Mouse (Mus musculus) heart, adult 2 months (tissue): ENCODE data around the gene Prex1. TPM values are rescaled to one million over a fixed set of nuclear protein-coding genes. Genes with fewer than 3 reads are reported as not detected.
A peak's percentile ranks its signal among the peaks of the same experiment; 100 is the strongest.

Source experiments
- DNase-seq, 2 experiments: peaks; one replicate each; pipeline ENCODE4 v3.0.0; 2021
- H3K27ac ChIP-seq: fragments of 200-600 bp; 2 replicates; pipeline ENCODE4 v1.8.1; 2022
- H3K27me3 ChIP-seq: fragments of 200-500 bp; 2 replicates; pipeline ENCODE4 v1.6.1; 2012; ENCODE audit warnings: mild to moderate bottlenecking, low read length, inconsistent platforms, mixed read lengths; ENCODE audit not compliant: control insufficient read depth, insufficient read depth
- H3K36me3 ChIP-seq: fragments of 200-500 bp; 2 replicates; pipeline ENCODE4 v1.6.1; 2012; ENCODE audit warnings: low read length, inconsistent platforms; ENCODE audit not compliant: control insufficient read depth, insufficient read depth
- H3K4me1 ChIP-seq: fragments of 200-500 bp; 2 replicates; pipeline ENCODE4 v1.6.1; 2011; ENCODE audit warnings: low read length; ENCODE audit not compliant: control insufficient read depth, insufficient read depth
- H3K4me3 ChIP-seq: fragments of 200-600 bp; 2 replicates; pipeline ENCODE4 v1.8.1; 2022
- H3K79me2 ChIP-seq: fragments of 200-500 bp; replicated peaks from 2 replicates; pipeline ENCODE4 v1.6.1; 2012; ENCODE audit warnings: mild to moderate bottlenecking, inconsistent platforms, low read length, moderate library complexity, mixed read lengths; ENCODE audit not compliant: control insufficient read depth, insufficient read depth
- H3K9ac ChIP-seq: fragments of 200-500 bp; 2 replicates; pipeline ENCODE4 v1.6.1; 2012; ENCODE audit warnings: low read depth, mild to moderate bottlenecking, control low read depth, inconsistent platforms, low read length, mixed read lengths
- CTCF ChIP-seq: fragments of 200-600 bp; IDR thresholded peaks from 2 replicates; pipeline ENCODE4 v1.8.1; 2022; ENCODE audit warnings: antibody characterized with exemption, mild to moderate bottlenecking, moderate library complexity
- EP300 ChIP-seq: fragments of 200-500 bp; IDR thresholded peaks from 2 replicates; pipeline ENCODE4 v1.6.1; 2011; ENCODE audit warnings: low read depth, low read length, control low read depth; ENCODE audit not compliant: insufficient read depth
- POLR2A ChIP-seq: fragments of 200-500 bp; IDR thresholded peaks from 2 replicates; pipeline ENCODE4 v1.6.1; 2011; ENCODE audit warnings: mild to moderate bottlenecking, low read depth, low read length, control low read depth; ENCODE audit not compliant: insufficient read depth
- WGBS: fragments of 180-500 bp; shearing (Covaris S2); methylation state at CpG from one replicate; pipeline ENCODE4 v1.1.7; 2018; 5-methylcytosine and 5-hydroxymethylcytosine counted together
- intact Hi-C: fragments of 180-260 bp; cut with DNase I; formaldehyde crosslinking; loops from one replicate; pipeline ENCODE4 v1.15.1; 2025
- polyA plus RNA-seq: library from polyadenylated mRNA; depleted of rRNA; stranded (reverse); fragments of >200 nt; gene quantifications from 2 replicates; pipeline ENCODE4 v1.2.3, GENCODE M21; 2012
- total RNA-seq, 2 experiments: library from RNA; stranded (reverse); gene quantifications; 2 replicates each; pipeline ENCODE4 v1.2.3; 2021

Gene Prex1
- total and polyA plus RNA-seq, 3 experiments = 5.2 to 9.8 (median 6.0) TPM

- Histone ChIP-seq H3K4me3 (no peak overlapping the region), H3K27ac (peak overlapping the region; percentile 46), H3K27me3 (no peaks in the 10 kb centered on the region), H3K9ac (no peak overlapping the region), H3K79me2 (no peaks in the 10 kb centered on the region), H3K36me3 (no peaks in the 10 kb centered on the region), H3K4me1 (peaks cover 3% of the 10 kb centered on the region)
- TF ChIP-seq POLR2A (no peak), CTCF (no peak), EP300 (no peak)
- intact Hi-C loops = no loop called here
- 49% methylated on average over 18 of the region's 18 CpGs for WGBS
- peak in 1 of 2 experiments; percentile 48 for DNase-seq
These were observed 74.5 kb downstream of the Prex1 start for GRCm38 (mm10) chr2:166638947-166639641.

- intact Hi-C loops = no loop called here
- 65% methylated on average over 13 of the region's 13 CpGs for WGBS
- H3K36me3 ChIP-seq = no peaks in the 10 kb centered on the region
- H3K79me2 ChIP-seq = no peaks in the 10 kb centered on the region
- H3K4me1 ChIP-seq = peaks cover 3% of the 10 kb centered on the region
- H3K27ac ChIP-seq = peak overlapping the region; percentile 46
- H3K4me3 ChIP-seq = no peak overlapping the region
- no peak for TF ChIP-seq EP300
- TF ChIP-seq POLR2A = no peak
- no peak for TF ChIP-seq CTCF
- no peaks in the 10 kb centered on the region for H3K27me3 ChIP-seq
- no peak overlapping the region for H3K9ac ChIP-seq
- DNase-seq = no peak
These were observed 75.4 kb downstream of the Prex1 start for GRCm38 (mm10) chr2:166638079-166638800.

GRCm38 (mm10) chr2:166637673-166637990 lies 76.0 kb downstream of the Prex1 start:
- intact Hi-C loops = no loop called here
- WGBS = 95% methylated on average over 4 of the region's 4 CpGs
- TF ChIP-seq CTCF = no peak
- no peak for TF ChIP-seq EP300

GRCm38 (mm10) chr2:166636867-166637672 lies 76.6 kb downstream of the Prex1 start:
- H3K9ac ChIP-seq = no peak overlapping the region
- no peak for TF ChIP-seq EP300
- no peak for TF ChIP-seq CTCF
- TF ChIP-seq POLR2A = no peak
- no peak overlapping the region for H3K27ac ChIP-seq
- H3K4me3 ChIP-seq = no peak overlapping the region
- WGBS = 91% methylated on average over 17 of the region's 17 CpGs
- no peak for DNase-seq
- no peaks in the 10 kb centered on the region for H3K36me3 ChIP-seq
- intact Hi-C loops = no loop called here
- H3K4me1 ChIP-seq = peaks cover 3% of the 10 kb centered on the region
- H3K79me2 ChIP-seq = no peaks in the 10 kb centered on the region
- no peaks in the 10 kb centered on the region for H3K27me3 ChIP-seq

More at GRCm38 (mm10) chr2:166637673-166637990, 76.0 kb downstream of the Prex1 start:
- H3K36me3 ChIP-seq = no peaks in the 10 kb centered on the region
- H3K27me3 ChIP-seq = no peaks in the 10 kb centered on the region
- no peak overlapping the region for H3K4me3 ChIP-seq
- no peaks in the 10 kb centered on the region for H3K79me2 ChIP-seq
- H3K9ac ChIP-seq = no peak overlapping the region
- peaks cover 3% of the 10 kb centered on the region for H3K4me1 ChIP-seq
- no peak overlapping the region for H3K27ac ChIP-seq
- DNase-seq = no peak

DNA sequence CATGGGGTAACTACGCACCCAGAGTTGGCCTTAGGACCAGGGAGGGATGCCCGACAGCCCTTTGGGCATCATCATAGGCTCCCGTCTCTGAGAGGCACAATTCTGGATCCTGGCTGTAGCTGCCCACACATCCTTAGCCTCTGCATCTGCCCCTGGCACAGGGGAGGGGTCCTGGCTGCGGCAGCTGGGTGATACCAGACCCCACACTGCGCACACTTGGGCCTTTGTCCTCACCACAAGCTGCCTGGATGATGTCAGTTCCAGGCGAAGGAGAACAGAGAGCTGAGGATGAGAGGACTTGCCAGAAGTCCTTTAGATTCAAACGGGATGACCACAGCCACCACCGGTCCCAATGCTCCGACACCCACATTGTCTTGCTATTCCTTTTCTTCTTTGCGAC lies 78.1 kb downstream of the Prex1 start:
- 87% methylated on average over 10 of the region's 10 CpGs for WGBS
- H3K4me1 ChIP-seq = peaks cover 3% of the 10 kb centered on the region
- H3K36me3 ChIP-seq = no peaks in the 10 kb centered on the region
- TF ChIP-seq CTCF (no peak), POLR2A (no peak), EP300 (no peak)
- no peak overlapping the region for H3K9ac ChIP-seq
- no peak overlapping the region for H3K27ac ChIP-seq
- DNase-seq = no peak
- H3K27me3 ChIP-seq = no peaks in the 10 kb centered on the region
- no peaks in the 10 kb centered on the region for H3K79me2 ChIP-seq
- intact Hi-C loops = no loop called here
- H3K4me3 ChIP-seq = no peak overlapping the region
